Mouse (Mus musculus) heart, postnatal 0 days (tissue): Measurements from ENCODE around the gene Cdx2. TPM values are rescaled to one million over a fixed set of nuclear protein-coding genes. Genes with fewer than 3 reads are reported as not detected.

Source experiments
- ATAC-seq: fragments of 200-750 bp; cut with Nextera tagmentation; 2 replicates; pipeline ENCODE4 v1.8.0; 2017; ENCODE audit warnings: low read depth, moderate number of reproducible peaks, moderate library complexity; ENCODE audit not compliant: insufficient read depth
- DNase-seq: peaks from one replicate; pipeline ENCODE4 v3.0.0-alpha.2; 2016; ENCODE audit warnings: low spot score
- H3K27ac ChIP-seq: fragments of 300-500 bp; sonication (generic); 2 replicates; pipeline ENCODE4 v1.5.1; 2014; ENCODE audit warnings: low read depth, mild to moderate bottlenecking
- H3K27me3 ChIP-seq: fragments of 300-500 bp; sonication (generic); 2 replicates; pipeline ENCODE4 v1.6.1; 2014; ENCODE audit warnings: low read length, mixed read lengths; ENCODE audit not compliant: control insufficient read depth, insufficient read depth
- H3K36me3 ChIP-seq: fragments of 300-500 bp; sonication (generic); replicated peaks from 2 replicates; pipeline ENCODE4 v1.6.1; 2014; ENCODE audit warnings: low read length, mixed read lengths; ENCODE audit not compliant: control insufficient read depth, insufficient read depth
- H3K4me1 ChIP-seq: fragments of 300-500 bp; sonication (generic); 2 replicates; pipeline ENCODE4 v1.6.1; 2014; ENCODE audit warnings: antibody characterized with exemption; ENCODE audit not compliant: control insufficient read depth, insufficient read depth
- H3K4me2 ChIP-seq: fragments of 300-500 bp; sonication (generic); 2 replicates; pipeline ENCODE4 v1.6.1; 2014; ENCODE audit warnings: low read depth, mild to moderate bottlenecking, low read length, moderate library complexity
- H3K4me3 ChIP-seq: fragments of 300-500 bp; sonication (generic); 2 replicates; pipeline ENCODE4 v1.5.1; 2014; ENCODE audit warnings: low read depth, low read length
- H3K9ac ChIP-seq: fragments of 300-500 bp; sonication (generic); replicated peaks from 2 replicates; pipeline ENCODE4 v1.6.1; 2014; ENCODE audit warnings: low read depth, low read length, mixed read lengths
- H3K9me3 ChIP-seq: fragments of 300-500 bp; sonication (generic); replicated peaks from 2 replicates; pipeline ENCODE4 v1.6.1; 2016; ENCODE audit warnings: low read length; ENCODE audit not compliant: control insufficient read depth
- CTCF ChIP-seq: IDR thresholded peaks from 2 replicates; pipeline ENCODE4 v1.5.1; 2016; ENCODE audit warnings: antibody characterized with exemption, control low read depth, low read depth
- EP300 ChIP-seq: IDR thresholded peaks from 2 replicates; pipeline ENCODE4 v1.6.1; 2016; ENCODE audit warnings: antibody characterized with exemption, low read depth
- WGBS: fragments of 180-500 bp; shearing (Covaris S2); extraction: QIAGEN DNeasy Blood & Tissue Kit; methylation state at CpG from one replicate; pipeline ENCODE4 v1.1.7; 2014; 5-methylcytosine and 5-hydroxymethylcytosine counted together
- polyA plus RNA-seq: library from polyadenylated mRNA; unstranded; fragments of >200 nt; fragmentation: Nextera tagmentation; extraction: Ambion mirVana; gene quantifications from 2 replicates; pipeline ENCODE4 v1.2.1, GENCODE M21; 2015
- total RNA-seq: library from RNA; depleted of rRNA; stranded (reverse); fragments of >200 nt; gene quantifications from 2 replicates; pipeline ENCODE4 v1.2.3, GENCODE M21; 2014; ENCODE audit warnings: low replicate concordance; rRNA removed

The Cdx2 gene
- total RNA-seq (not detected in 2 replicates), polyA plus RNA-seq (not detected in 2 replicates)

GRCm38 (mm10) chr5:147306638-147307397 is at the start of gene Cdx2:
Cdx2 (minus strand) TSS chr5:147307270.
- no peak for DNase-seq
- no peaks in the 10 kb centered on the region for H3K9me3 ChIP-seq
- no peaks in the 10 kb centered on the region for H3K4me1 ChIP-seq
- no peak within 1 kb of the TSS for H3K9ac ChIP-seq
- ATAC-seq = no peak
- H3K4me2 ChIP-seq = no peak within 1 kb of the TSS
- H3K27me3 ChIP-seq = peaks cover 100% of the 10 kb centered on the region
- no peaks in the 10 kb centered on the region for H3K36me3 ChIP-seq
- peak within 1 kb of the TSS; percentile 11 for H3K4me3 ChIP-seq
- TF ChIP-seq EP300 (no peak), CTCF (no peak)
- WGBS = 2% methylated on average over 63 of the region's 63 CpGs
- no peak within 1 kb of the TSS for H3K27ac ChIP-seq

- Histone ChIP-seq H3K4me3 (no peak overlapping the region), H3K9me3 (no peaks in the 10 kb centered on the region), H3K4me1 (no peaks in the 10 kb centered on the region), H3K36me3 (no peaks in the 10 kb centered on the region), H3K27me3 (no peaks in the 10 kb centered on the region), H3K9ac (no peak overlapping the region), H3K27ac (no peak overlapping the region), H3K4me2 (no peak overlapping the region)
- ATAC-seq (no peak), DNase-seq (no peak)
- WGBS = 85% methylated on average over 13 of the region's 13 CpGs
- no peak for TF ChIP-seq EP300
- no peak for TF ChIP-seq CTCF
Observed at GRCm38 (mm10) chr5:147356260-147357055, 49.4 kb upstream of the Cdx2 start.

GRCm38 (mm10) chr5:147355788-147356187 is 48.7 kb upstream of the Cdx2 start:
- Histone ChIP-seq H3K4me2 (no peak overlapping the region), H3K27me3 (no peaks in the 10 kb centered on the region), H3K36me3 (no peaks in the 10 kb centered on the region), H3K4me1 (no peaks in the 10 kb centered on the region), H3K9ac (no peak overlapping the region), H3K9me3 (no peaks in the 10 kb centered on the region), H3K27ac (no peak overlapping the region), H3K4me3 (no peak overlapping the region)
- no peak for TF ChIP-seq CTCF
- no peak for TF ChIP-seq EP300
- WGBS = 55% methylated on average over 3 of the region's 3 CpGs
- ATAC-seq (no peak), DNase-seq (no peak)

GRCm38 (mm10) chr5:147354985-147355384 is 47.9 kb upstream of the Cdx2 start:
- ATAC-seq (no peak), DNase-seq (no peak)
- Histone ChIP-seq H3K4me3 (no peak overlapping the region), H3K4me2 (no peak overlapping the region), H3K9me3 (no peaks in the 10 kb centered on the region), H3K27me3 (no peaks in the 10 kb centered on the region), H3K27ac (no peak overlapping the region), H3K4me1 (no peaks in the 10 kb centered on the region), H3K9ac (no peak overlapping the region), H3K36me3 (no peaks in the 10 kb centered on the region)
- 66% methylated on average over 8 of the region's 8 CpGs for WGBS
- TF ChIP-seq EP300 = no peak
- no peak for TF ChIP-seq CTCF

- no peaks in the 10 kb centered on the region for H3K27me3 ChIP-seq
- TF ChIP-seq CTCF = no peak
- no peak for TF ChIP-seq EP300
- H3K9ac ChIP-seq = no peak overlapping the region
- no peak overlapping the region for H3K4me2 ChIP-seq
- H3K9me3 ChIP-seq = no peaks in the 10 kb centered on the region
- no peak overlapping the region for H3K4me3 ChIP-seq
- ATAC-seq (no peak), DNase-seq (no peak)
- 58% methylated on average over 17 of the region's 17 CpGs for WGBS
- no peaks in the 10 kb centered on the region for H3K4me1 ChIP-seq
- no peaks in the 10 kb centered on the region for H3K36me3 ChIP-seq
- H3K27ac ChIP-seq = no peak overlapping the region
Observed at GRCm38 (mm10) chr5:147354161-147354780, 47.2 kb upstream of the Cdx2 start.
